Mouse (Mus musculus) cortical plate, adult 2 months (tissue): ENCODE measurements around the gene Plau.

Source experiments
- CTCF ChIP-seq: fragments of 200-500 bp; IDR thresholded peaks from 2 replicates; pipeline ENCODE4 v1.5.1; 2011; ENCODE audit warnings: mild to moderate bottlenecking, control low read depth, low read length; ENCODE audit not compliant: insufficient read depth; ENCODE audit errors: extremely low read depth
- POLR2A ChIP-seq: fragments of 200-500 bp; IDR thresholded peaks from 2 replicates; pipeline ENCODE4 v1.6.1; 2011; ENCODE audit warnings: mild to moderate bottlenecking, low read length, control low read depth; ENCODE audit not compliant: insufficient read depth; ENCODE audit errors: extremely low read depth

DNA sequence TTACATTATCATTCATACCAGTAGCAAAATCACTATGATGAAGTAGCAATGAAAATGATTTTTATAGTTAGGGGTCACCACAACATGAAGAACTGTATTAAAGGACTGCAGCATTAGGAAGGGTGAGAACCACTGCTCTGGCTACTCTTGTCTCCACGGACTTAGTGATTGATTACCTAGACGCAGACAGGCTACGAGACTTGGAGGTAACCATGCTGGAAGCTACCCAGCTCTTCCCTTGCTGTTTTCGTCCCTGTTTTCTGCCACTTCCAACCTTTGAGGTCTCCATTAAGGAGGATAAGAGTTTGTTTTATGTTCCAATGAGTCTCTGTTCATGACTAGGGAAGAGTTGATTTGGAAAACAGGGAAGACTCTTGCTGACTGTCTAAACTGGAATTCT lies 27.7 kb downstream of the Plau start:
- TF ChIP-seq POLR2A (no peak), CTCF (no peak)
